Mouse (Mus musculus): Measurements from ENCODE around the gene Vipr1.

- TF ChIP-seq JUND (conservative IDR thresholded peaks at IDR 0.05; ENCODE audit: low read depth, low read length) (no peak), TCF12 (IDR thresholded peaks at IDR 0.05; ENCODE audit: low read depth, low read length) (no peak), CHD2 (IDR thresholded peaks at IDR 0.05; ENCODE audit: low read length) (no peak), SMC3 (IDR thresholded peaks at IDR 0.05; ENCODE audit: low read depth, low read length) (no peak), CTCF (conservative IDR thresholded peaks at IDR 0.05 in 1 of 2, IDR thresholded peaks at IDR 0.05 in 1 of 2; ENCODE audit: low read depth in 2 of 2, low read length in 2 of 2) (no peak), USF1 (IDR thresholded peaks at IDR 0.05; ENCODE audit: low read depth, low read length) (no peak), ZMIZ1 (IDR thresholded peaks at IDR 0.05; ENCODE audit: low read depth, low read length) (no peak), EP300 (IDR thresholded peaks at IDR 0.05; ENCODE audit: low read length) (no peak)
Measured at GRCm38 (mm10) chr9:121642001-121642400, 515 bp upstream of the Vipr1 start, which contains the start of gene Lyzl4.
